Mouse (Mus musculus) CD4-positive helper T cell, adult 2 months (primary cell): ENCODE measurements around the gene Cfd.
"Not testable (repeated sequence)": the region's sequence is repeated elsewhere in the genome, so short reads cannot be mapped to it uniquely, and the experiment has no call there.

Experiments used
- DNase-seq: peaks from one replicate; pipeline ENCODE4 v3.0.0-alpha.2; 2012; ENCODE audit warnings: low read depth, missing footprints, low spot score

Gene Cfd

GRCm38 (mm10) chr10:79861230-79862048, 29.2 kb upstream of the Cfd start:
- no peak for DNase-seq

GRCm38 (mm10) chr10:79862049-79862788, 28.4 kb upstream of the Cfd start:
- DNase-seq, result no peak

- DNase-seq, result no peak
Measured at GRCm38 (mm10) chr10:79862925-79863324, 27.7 kb upstream of the Cfd start.

- DNase-seq, result no peak
Measured at GRCm38 (mm10) chr10:79864351-79865188, 26.1 kb upstream of the Cfd start.

- no peak for DNase-seq
Measured at GRCm38 (mm10) chr10:79865189-79865601, 25.5 kb upstream of the Cfd start.

GRCm38 (mm10) chr10:79865801-79866295, 24.8 kb upstream of the Cfd start:
- DNase-seq, result no peak

- no peak for DNase-seq
Measured at GRCm38 (mm10) chr10:79866601-79867000, 24.1 kb upstream of the Cfd start.

GRCm38 (mm10) chr10:79871845-79872244, 18.8 kb upstream of the Cfd start:
- no peak for DNase-seq

GRCm38 (mm10) chr10:79872862-79873261, 17.8 kb upstream of the Cfd start:
- DNase-seq, result no peak

- DNase-seq, result peak; percentile 16
Measured at GRCm38 (mm10) chr10:79873313-79873712, 17.3 kb upstream of the Cfd start.

- no peak for DNase-seq
Measured at GRCm38 (mm10) chr10:79873715-79874289, 16.9 kb upstream of the Cfd start.

GRCm38 (mm10) chr10:79874290-79874862, 16.3 kb upstream of the Cfd start, which contains the start of the genes Prtn3 and Plppr3:
Prtn3 (plus strand) TSS chr10:79874476.
Plppr3 (minus strand) TSS chr10:79874634.
- DNase-seq, result no peak

GRCm38 (mm10) chr10:79877174-79877573, 13.5 kb upstream of the Cfd start:
- DNase-seq, result no peak

- no peak for DNase-seq
Measured at GRCm38 (mm10) chr10:79877757-79878156, 12.9 kb upstream of the Cfd start.

GRCm38 (mm10) chr10:79879527-79879926, 11.1 kb upstream of the Cfd start:
- no peak for DNase-seq

GRCm38 (mm10) chr10:79880721-79881120, 9.9 kb upstream of the Cfd start:
- DNase-seq, result no peak

GRCm38 (mm10) chr10:79881981-79882380, 8.7 kb upstream of the Cfd start:
- DNase-seq, result no peak

GRCm38 (mm10) chr10:79883297-79884084, 7.2 kb upstream of the Cfd start:
- peak; percentile 73 for DNase-seq

- DNase-seq, result no peak
Measured at GRCm38 (mm10) chr10:79884446-79884845, 6.2 kb upstream of the Cfd start.

- not testable (repeated sequence) for DNase-seq
Measured at GRCm38 (mm10) chr10:79884938-79885337, 5.7 kb upstream of the Cfd start.
